Mouse (Mus musculus): ENCODE measurements around the gene Tmem221. TPM values are rescaled to one million over a fixed set of nuclear protein-coding genes. Genes with fewer than 3 reads are reported as not detected.

Tmem221 gene
- polyA plus RNA-seq (2014; fragmentation: Illumina TruSeq; extraction: RNeasy Lipid Tissue Mini Kit (QIAGEN cat#74804); ENCODE audit: low read depth, low replicate concordance) = not detected

DNA sequence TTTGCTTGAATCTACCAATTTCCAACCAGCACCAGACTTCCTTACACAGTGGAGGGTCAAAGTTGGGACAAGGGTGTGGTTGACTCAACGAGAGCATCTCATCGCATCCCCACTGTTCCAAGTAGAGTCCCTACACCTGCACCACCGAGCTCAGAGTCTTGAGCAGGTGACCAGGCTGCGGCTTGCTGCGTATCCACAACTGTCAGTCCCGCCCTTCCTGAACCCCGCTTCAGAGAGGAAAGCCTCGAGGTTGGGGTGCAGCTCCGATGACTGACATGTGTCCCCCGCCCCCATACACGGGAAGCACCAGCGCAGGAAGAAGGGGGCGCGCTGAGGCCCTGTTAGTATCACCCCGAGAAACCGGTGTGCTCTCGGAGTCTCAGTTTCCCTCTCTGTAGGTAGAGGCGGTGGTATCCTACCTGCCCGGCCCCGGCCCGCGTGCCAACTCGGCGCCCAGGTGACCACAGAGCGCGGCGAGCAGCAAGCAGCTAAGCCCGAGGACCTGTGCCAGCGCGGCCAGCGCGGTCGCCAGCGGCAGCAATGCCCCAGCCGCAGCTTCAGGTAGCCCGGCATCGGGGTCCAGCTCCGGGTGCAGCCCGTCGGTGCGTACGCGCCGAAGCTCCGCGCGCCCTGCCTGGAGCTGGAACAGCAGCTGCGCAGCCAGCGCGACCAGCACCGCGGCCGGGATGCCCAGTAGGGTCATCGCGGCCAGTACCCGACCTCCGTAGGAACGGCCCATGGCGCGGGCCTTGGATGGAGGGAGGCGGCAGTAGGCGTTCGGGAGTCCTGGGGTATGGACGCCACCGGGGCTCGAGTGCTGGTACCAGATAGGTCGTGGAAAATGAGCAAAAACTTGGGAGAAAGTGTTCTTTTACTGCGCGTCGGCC is at the start of gene Tmem221:
Tmem221 (minus strand) TSS at position 801 of the 887 bp plus-strand sequence.

DNA sequence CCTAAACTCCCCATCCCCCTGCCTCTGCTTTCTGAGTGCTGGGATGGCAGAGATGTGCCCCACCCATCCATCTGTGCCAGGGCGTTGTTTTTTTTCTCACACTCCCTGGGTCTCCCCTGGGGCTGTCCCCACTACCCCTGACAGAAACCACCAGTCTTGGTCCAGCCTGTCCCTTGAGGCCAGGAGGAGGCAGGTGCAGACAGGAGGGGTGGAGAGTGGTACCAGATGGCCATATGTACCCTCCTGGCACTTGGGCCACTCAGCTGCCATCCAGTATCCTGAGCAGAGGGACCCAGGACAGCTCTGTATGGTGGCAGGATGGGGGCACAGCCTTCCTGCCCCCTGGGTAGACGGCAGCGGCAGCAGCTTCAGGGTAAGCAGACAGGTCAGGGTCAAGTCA is 38.8 kb upstream of the Tmem221 start, which contains the start of gene Fam129c:
Fam129c (plus strand) TSS at position 198 of the 400 bp plus-strand sequence.

DNA sequence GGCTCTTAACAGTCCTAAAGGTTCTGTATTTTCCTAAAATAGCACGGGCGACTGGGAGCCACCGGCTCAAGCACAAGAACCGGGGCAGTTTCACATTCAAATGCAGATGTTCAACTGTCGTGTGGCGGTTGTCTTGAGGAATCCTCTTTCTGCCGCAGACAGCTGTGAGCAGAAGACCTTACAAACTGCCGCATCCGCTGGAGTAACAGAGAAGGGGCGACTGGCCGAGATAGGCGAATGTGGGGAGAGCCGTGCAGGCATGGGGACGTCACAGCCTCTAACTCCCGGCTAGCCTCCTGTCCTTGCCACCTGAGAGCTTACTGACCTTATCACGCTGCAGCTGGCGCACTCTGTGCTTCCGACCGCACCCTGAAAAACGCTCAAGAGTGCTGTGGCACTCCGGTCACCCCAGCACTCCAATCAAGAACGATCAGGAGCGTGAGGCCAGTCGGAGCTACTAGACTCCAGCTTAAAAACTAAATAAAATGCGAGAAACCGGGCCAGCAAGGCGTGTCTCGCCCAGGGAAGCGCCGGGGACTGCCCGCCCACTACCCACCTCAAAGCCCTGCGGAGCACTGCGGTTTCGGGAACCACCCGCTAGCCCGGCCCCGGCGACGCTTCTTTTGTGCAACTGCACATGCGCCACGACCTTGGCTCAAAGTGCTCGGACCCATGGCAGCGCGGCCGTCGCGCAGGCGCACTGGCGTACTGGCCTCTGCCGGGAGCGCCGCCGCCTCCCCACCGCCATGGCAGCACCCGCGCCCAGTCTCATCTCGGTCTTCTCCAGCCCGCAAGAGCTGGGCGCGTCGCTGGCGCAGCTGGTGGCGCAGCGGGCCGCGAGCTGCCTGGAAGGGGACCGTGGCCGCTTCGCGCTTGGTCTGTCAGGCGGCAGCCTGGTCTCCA is 33.1 kb upstream of the Tmem221 start, which contains the start of gene Pgls:
Pgls (plus strand) TSS at position 706 of the 903 bp plus-strand sequence.

DNA sequence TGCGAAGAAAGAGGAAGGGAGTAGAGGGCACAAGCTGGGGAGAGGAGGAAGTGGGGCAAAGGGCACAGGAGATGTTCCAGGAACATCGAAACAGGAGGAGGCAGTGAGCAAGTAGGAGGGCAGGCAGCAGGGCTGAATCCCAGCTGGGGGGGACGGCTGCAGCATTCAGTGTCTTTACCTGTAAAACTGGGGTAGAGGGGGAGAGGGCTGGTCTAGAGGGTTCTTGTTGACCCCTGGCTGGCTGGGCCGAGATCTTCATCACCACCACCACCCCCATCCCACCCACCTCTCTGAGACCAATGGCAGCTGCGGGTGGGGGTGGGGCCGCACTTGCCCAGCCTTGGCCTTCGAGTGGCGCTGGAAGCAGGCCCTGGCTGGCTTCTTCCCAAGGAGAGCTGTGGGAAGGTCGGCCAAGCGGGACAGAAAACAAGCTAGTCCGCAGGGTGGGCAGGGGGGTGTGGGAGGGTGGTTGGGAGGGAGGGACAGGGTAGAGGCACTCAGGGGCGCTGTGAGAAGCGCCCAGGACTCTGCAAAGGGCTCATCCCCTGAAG is 9.8 kb upstream of the Tmem221 start, which contains the start of gene Slc27a1:
Slc27a1 (plus strand) TSS at position 496 of the 551 bp plus-strand sequence.

DNA sequence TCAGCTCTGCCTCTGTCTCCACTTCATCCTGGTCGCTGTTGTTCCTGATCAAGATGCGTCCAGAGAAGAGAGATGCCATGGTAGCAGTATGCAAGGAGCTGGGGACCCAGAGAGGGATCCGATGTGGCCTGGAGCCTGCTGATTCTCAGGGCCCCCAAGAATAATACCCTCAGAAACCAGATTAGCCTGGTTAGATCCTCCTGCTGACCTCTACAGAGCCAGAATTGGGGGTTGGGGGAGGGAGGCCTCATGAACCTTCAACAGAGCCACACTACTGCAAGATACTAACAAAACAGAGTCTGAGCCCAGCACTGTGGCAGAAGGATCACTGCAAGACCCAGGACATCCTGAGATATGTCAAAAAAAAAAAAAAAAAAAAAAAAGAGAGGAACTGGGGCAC is 7.8 kb upstream of the Tmem221 start, which contains the start of gene Nxnl1:
Nxnl1 (minus strand) TSS at position 101 of the 400 bp plus-strand sequence.

DNA sequence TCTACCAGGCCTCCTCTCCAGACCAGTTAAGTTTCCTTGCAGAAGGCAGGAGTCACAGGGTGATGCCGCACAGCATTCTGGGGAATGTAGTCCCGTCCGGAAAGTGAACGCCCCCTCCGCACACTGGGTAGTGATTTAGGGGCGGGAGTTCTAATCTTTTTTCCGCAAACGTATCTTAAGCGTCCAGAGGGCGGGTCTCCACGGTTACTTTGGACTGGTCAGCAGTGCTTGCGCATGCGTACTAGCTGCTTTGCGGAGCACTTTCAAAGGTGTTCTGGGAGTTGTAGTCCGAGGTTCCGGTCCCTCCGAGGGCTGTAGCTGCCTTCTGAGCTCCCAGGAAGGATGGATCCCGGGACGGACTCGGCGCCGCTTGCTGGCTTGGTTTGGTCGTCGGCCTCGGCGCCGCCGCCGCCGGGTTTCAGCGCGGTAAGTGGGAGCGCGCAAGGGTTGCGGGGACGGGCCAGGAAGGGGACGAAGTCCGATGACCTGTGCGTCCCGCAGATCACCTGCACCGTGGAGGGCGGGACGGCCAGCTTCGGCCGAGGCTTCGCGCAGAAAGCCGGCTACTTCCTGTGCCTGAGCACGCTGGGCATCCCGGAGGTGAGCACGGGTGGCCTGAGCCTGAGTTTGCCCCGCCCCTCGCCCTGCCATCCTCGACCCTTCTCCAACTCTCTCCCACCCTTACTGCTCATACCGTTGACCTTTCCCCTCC is 15.9 kb downstream of the Tmem221 start, which contains the start of gene Mvb12a:
Mvb12a (plus strand) TSS at position 291 of the 712 bp plus-strand sequence.

DNA sequence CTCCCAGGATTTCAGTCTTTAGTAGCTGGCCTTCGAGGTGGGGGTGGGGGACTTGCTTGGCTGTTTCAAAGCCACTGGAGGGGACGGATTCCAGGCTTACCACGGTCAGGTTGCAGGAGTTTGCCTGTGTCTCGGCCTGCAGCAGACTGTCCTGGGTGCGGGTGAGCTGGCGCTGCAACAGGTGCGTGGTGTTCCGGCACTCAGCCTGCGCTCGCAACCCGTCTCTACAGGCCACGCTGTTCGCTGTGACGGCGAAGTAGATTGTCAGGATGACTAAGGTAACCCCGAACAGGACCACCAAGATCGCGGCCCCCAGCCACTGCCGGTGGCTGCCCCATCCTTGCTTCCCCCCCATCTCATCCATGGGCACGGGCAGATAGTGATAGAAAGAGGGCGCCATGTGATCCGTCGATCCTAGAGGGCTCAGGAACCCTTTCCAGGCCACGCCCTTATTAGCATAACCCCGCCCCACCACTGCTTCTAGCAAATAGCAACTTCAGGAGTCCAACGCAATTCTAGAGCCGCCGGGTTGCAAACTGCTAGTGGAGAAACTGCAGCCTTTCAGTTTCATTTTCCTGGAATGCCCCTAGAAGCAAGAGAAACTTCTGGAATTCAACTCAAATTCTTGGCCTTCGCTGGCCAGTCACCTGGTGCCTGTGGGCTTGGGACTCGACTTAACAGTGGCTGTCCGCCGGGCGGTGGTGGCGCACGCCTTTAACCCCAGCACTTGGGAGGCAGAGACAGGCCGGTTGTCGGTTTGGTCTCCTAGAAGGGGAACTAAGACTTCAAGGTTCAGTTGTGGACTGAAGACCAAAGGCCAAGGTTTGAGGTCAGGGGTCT is 21.4 kb downstream of the Tmem221 start, which contains the start of gene Bst2:
Bst2 (minus strand) TSS at position 429 of the 840 bp plus-strand sequence.

DNA sequence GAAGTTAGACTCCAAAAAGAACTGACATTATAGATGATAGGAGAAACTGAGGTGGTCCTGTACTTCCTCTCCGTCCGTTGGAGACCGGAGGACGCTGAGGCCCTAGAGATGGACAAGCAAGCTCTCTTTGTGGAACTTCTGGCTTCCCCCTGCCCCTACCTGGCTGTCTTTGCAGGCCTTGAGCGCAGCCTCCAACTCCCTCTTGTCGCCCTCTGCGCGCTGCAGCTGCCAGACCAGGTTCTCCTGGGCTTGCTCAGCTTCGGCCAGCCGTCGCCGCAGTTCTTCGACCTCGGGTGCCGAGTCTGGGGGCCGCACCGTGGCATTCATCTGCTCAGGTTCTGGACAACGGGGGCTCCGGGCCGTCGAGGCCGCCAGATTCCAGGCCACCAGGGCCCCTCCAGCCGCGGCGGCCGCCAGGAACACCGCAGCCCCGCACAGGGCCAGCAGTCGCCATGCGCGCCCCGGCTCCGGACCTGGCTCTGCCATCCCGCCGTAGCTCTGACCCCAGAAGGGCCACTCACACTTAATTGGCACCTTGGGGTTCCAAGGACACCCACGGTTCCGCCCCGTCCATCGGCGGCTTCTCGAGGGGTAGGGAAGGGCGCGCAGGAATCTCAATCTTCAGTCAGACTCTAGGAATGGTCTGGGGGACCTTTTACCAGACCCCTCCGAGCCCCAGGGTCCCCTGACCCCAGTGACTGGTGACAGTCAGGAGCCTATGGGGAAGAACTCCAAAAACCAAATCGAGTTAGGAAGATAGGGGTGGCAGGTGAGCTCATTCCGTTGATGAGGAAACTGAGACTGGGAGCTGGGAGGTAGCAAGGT is 33.2 kb downstream of the Tmem221 start, which contains the start of gene Ccdc194:
Ccdc194 (minus strand) TSS at position 486 of the 825 bp plus-strand sequence.

DNA sequence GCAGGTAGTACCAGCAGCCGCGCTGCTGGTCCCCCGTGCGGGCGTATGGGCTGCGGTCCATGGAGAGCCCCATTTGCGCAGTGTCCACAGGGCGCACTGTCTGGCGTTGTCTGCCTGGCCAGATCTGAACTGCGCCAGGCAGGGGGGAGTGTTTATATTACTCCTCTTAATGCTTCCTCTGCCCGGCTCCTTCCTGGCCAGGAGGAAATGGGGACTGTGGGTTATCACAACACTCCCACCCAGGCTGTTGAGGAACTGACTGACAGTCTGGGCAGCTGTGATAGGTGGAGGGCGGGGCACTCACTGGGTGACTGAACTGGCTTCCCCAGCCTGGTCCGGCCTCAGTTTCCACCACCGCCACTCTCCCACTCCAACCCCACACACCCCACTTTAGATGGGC is 47.0 kb downstream of the Tmem221 start, which contains the start of gene Plvap:
Plvap (minus strand) TSS at position 109 of the 400 bp plus-strand sequence.

Other genes starting within 250 kb of the Tmem221 start
- gene Use1, start 192.0 kb downstream of the Tmem221 start, polyA plus RNA-seq (2014; fragmentation: Illumina TruSeq; extraction: RNeasy Lipid Tissue Mini Kit (QIAGEN cat#74804); ENCODE audit: low read depth, low replicate concordance) = 174 TPM
- 9.2 TPM for gene Ocel1, start 187.6 kb downstream of the Tmem221 start, polyA plus RNA-seq (2014; fragmentation: Illumina TruSeq; extraction: RNeasy Lipid Tissue Mini Kit (QIAGEN cat#74804); ENCODE audit: low read depth, low replicate concordance)
- gene Nr2f6, start 176.9 kb downstream of the Tmem221 start, polyA plus RNA-seq (2014; fragmentation: Illumina TruSeq; extraction: RNeasy Lipid Tissue Mini Kit (QIAGEN cat#74804); ENCODE audit: low read depth, low replicate concordance) = 35.0 TPM
- 54.2 TPM for gene Ushbp1, start 163.1 kb downstream of the Tmem221 start, polyA plus RNA-seq (2014; fragmentation: Illumina TruSeq; extraction: RNeasy Lipid Tissue Mini Kit (QIAGEN cat#74804); ENCODE audit: low read depth, low replicate concordance)
- 74.7 TPM for gene Babam1, start 162.0 kb downstream of the Tmem221 start, polyA plus RNA-seq (2014; fragmentation: Illumina TruSeq; extraction: RNeasy Lipid Tissue Mini Kit (QIAGEN cat#74804); ENCODE audit: low read depth, low replicate concordance)
- gene Ankle1, start 152.9 kb downstream of the Tmem221 start, polyA plus RNA-seq (2014; fragmentation: Illumina TruSeq; extraction: RNeasy Lipid Tissue Mini Kit (QIAGEN cat#74804); ENCODE audit: low read depth, low replicate concordance) = not detected
- gene Abhd8, start 95.2 kb downstream of the Tmem221 start, polyA plus RNA-seq (2014; fragmentation: Illumina TruSeq; extraction: RNeasy Lipid Tissue Mini Kit (QIAGEN cat#74804); ENCODE audit: low read depth, low replicate concordance) = 21.8 TPM
- gene Mrpl34, start 93.9 kb downstream of the Tmem221 start, polyA plus RNA-seq (2014; fragmentation: Illumina TruSeq; extraction: RNeasy Lipid Tissue Mini Kit (QIAGEN cat#74804); ENCODE audit: low read depth, low replicate concordance) = 132 TPM
- gene Dda1, start 89.7 kb downstream of the Tmem221 start, polyA plus RNA-seq (2014; fragmentation: Illumina TruSeq; extraction: RNeasy Lipid Tissue Mini Kit (QIAGEN cat#74804); ENCODE audit: low read depth, low replicate concordance) = 38.0 TPM
- gene Ano8, start 72.9 kb downstream of the Tmem221 start, polyA plus RNA-seq (2014; fragmentation: Illumina TruSeq; extraction: RNeasy Lipid Tissue Mini Kit (QIAGEN cat#74804); ENCODE audit: low read depth, low replicate concordance) = 12.2 TPM
- 20.3 TPM for gene Gtpbp3, start 70.8 kb downstream of the Tmem221 start, polyA plus RNA-seq (2014; fragmentation: Illumina TruSeq; extraction: RNeasy Lipid Tissue Mini Kit (QIAGEN cat#74804); ENCODE audit: low read depth, low replicate concordance)
- gene Plvap, start 47.1 kb downstream of the Tmem221 start, polyA plus RNA-seq (2014; fragmentation: Illumina TruSeq; extraction: RNeasy Lipid Tissue Mini Kit (QIAGEN cat#74804); ENCODE audit: low read depth, low replicate concordance) = 17.7 TPM
- gene Ccdc194, start 33.2 kb downstream of the Tmem221 start, polyA plus RNA-seq (2014; fragmentation: Illumina TruSeq; extraction: RNeasy Lipid Tissue Mini Kit (QIAGEN cat#74804); ENCODE audit: low read depth, low replicate concordance) = not detected
- 48.9 TPM for gene Bst2, start 21.4 kb downstream of the Tmem221 start, polyA plus RNA-seq (2014; fragmentation: Illumina TruSeq; extraction: RNeasy Lipid Tissue Mini Kit (QIAGEN cat#74804); ENCODE audit: low read depth, low replicate concordance)
- 36.1 TPM for gene Mvb12a, start 15.9 kb downstream of the Tmem221 start, polyA plus RNA-seq (2014; fragmentation: Illumina TruSeq; extraction: RNeasy Lipid Tissue Mini Kit (QIAGEN cat#74804); ENCODE audit: low read depth, low replicate concordance)
- gene Nxnl1, start 7.7 kb upstream of the Tmem221 start, polyA plus RNA-seq (2014; fragmentation: Illumina TruSeq; extraction: RNeasy Lipid Tissue Mini Kit (QIAGEN cat#74804); ENCODE audit: low read depth, low replicate concordance) = not detected
- 190 TPM for gene Slc27a1, start 10.0 kb upstream of the Tmem221 start, polyA plus RNA-seq (2014; fragmentation: Illumina TruSeq; extraction: RNeasy Lipid Tissue Mini Kit (QIAGEN cat#74804); ENCODE audit: low read depth, low replicate concordance)
- 63.1 TPM for gene Pgls, start 33.3 kb upstream of the Tmem221 start, polyA plus RNA-seq (2014; fragmentation: Illumina TruSeq; extraction: RNeasy Lipid Tissue Mini Kit (QIAGEN cat#74804); ENCODE audit: low read depth, low replicate concordance)
- 1.8 TPM for gene Fam129c, start 38.8 kb upstream of the Tmem221 start, polyA plus RNA-seq (2014; fragmentation: Illumina TruSeq; extraction: RNeasy Lipid Tissue Mini Kit (QIAGEN cat#74804); ENCODE audit: low read depth, low replicate concordance)
- gene Colgalt1, start 52.1 kb upstream of the Tmem221 start, polyA plus RNA-seq (2014; fragmentation: Illumina TruSeq; extraction: RNeasy Lipid Tissue Mini Kit (QIAGEN cat#74804); ENCODE audit: low read depth, low replicate concordance) = 40.4 TPM
- gene Unc13a, start 112.9 kb upstream of the Tmem221 start, polyA plus RNA-seq (2014; fragmentation: Illumina TruSeq; extraction: RNeasy Lipid Tissue Mini Kit (QIAGEN cat#74804); ENCODE audit: low read depth, low replicate concordance) = 0.81 TPM
- gene Jak3, start 117.4 kb upstream of the Tmem221 start, polyA plus RNA-seq (2014; fragmentation: Illumina TruSeq; extraction: RNeasy Lipid Tissue Mini Kit (QIAGEN cat#74804); ENCODE audit: low read depth, low replicate concordance) = 12.1 TPM
- 1.6 TPM for gene Insl3, start 130.3 kb upstream of the Tmem221 start, polyA plus RNA-seq (2014; fragmentation: Illumina TruSeq; extraction: RNeasy Lipid Tissue Mini Kit (QIAGEN cat#74804); ENCODE audit: low read depth, low replicate concordance)
- gene B3gnt3, start 142.9 kb upstream of the Tmem221 start, polyA plus RNA-seq (2014; fragmentation: Illumina TruSeq; extraction: RNeasy Lipid Tissue Mini Kit (QIAGEN cat#74804); ENCODE audit: low read depth, low replicate concordance) = 6.6 TPM
- gene Fcho1, start 166.8 kb upstream of the Tmem221 start, polyA plus RNA-seq (2014; fragmentation: Illumina TruSeq; extraction: RNeasy Lipid Tissue Mini Kit (QIAGEN cat#74804); ENCODE audit: low read depth, low replicate concordance) = 0.99 TPM

Data from heart, adult 10 weeks (tissue).